Mouse (Mus musculus) stomach, postnatal 0 days (tissue): ENCODE results near the gene Rab15. TPM values are rescaled to one million over a fixed set of nuclear protein-coding genes. Genes with fewer than 3 reads are reported as not detected.
"Not testable (repeated sequence)": the region's sequence is repeated elsewhere in the genome, so short reads cannot be mapped to it uniquely, and the experiment has no call there.

Experiments used
- ATAC-seq: fragments of 200-750 bp; cut with Nextera tagmentation; 2 replicates; pipeline ENCODE4 v1.8.0; 2017; ENCODE audit not compliant: low FRiP score, low TSS enrichment
- DNase-seq: peaks from one replicate; pipeline ENCODE4 v3.0.0-alpha.2; 2016; ENCODE audit warnings: low spot score
- H3K27ac ChIP-seq: fragments of 300-500 bp; sonication (generic); replicated peaks from 2 replicates; pipeline ENCODE4 v1.5.1; 2014; ENCODE audit warnings: mild to moderate bottlenecking, control low read depth
- H3K27me3 ChIP-seq: fragments of 300-500 bp; sonication (generic); 2 replicates; pipeline ENCODE4 v1.6.1; 2014; ENCODE audit warnings: low read length; ENCODE audit not compliant: control insufficient read depth, insufficient read depth
- H3K36me3 ChIP-seq: fragments of 300-500 bp; sonication (generic); 2 replicates; pipeline ENCODE4 v1.6.1; 2014; ENCODE audit warnings: low read length, mixed read lengths; ENCODE audit not compliant: control insufficient read depth, insufficient read depth
- H3K4me1 ChIP-seq: fragments of 300-500 bp; sonication (generic); replicated peaks from 2 replicates; pipeline ENCODE4 v1.6.1; 2014; ENCODE audit warnings: antibody characterized with exemption; ENCODE audit not compliant: control insufficient read depth, insufficient read depth
- H3K4me2 ChIP-seq: fragments of 300-500 bp; sonication (generic); replicated peaks from 2 replicates; pipeline ENCODE4 v1.6.1; 2014; ENCODE audit warnings: low read depth, mild to moderate bottlenecking, control low read depth, moderate library complexity
- H3K4me3 ChIP-seq: fragments of 300-500 bp; sonication (generic); 2 replicates; pipeline ENCODE4 v1.5.1; 2014; ENCODE audit warnings: low read depth, low read length, control low read depth
- H3K9ac ChIP-seq: fragments of 300-500 bp; sonication (generic); 2 replicates; pipeline ENCODE4 v1.6.1; 2014; ENCODE audit warnings: mild to moderate bottlenecking, low read length, control low read depth, mixed read lengths
- H3K9me3 ChIP-seq: fragments of 300-500 bp; sonication (generic); 2 replicates; pipeline ENCODE4 v1.6.1; 2016; ENCODE audit warnings: low read length; ENCODE audit not compliant: control insufficient read depth
- CTCF ChIP-seq: IDR thresholded peaks from 2 replicates; pipeline ENCODE4 v1.5.1; 2016; ENCODE audit warnings: antibody characterized with exemption, low read depth, mild to moderate bottlenecking, moderate library complexity
- EP300 ChIP-seq: optimal IDR thresholded peaks from 2 replicates; pipeline ENCODE3; 2016; ENCODE audit warnings: antibody characterized with exemption
- WGBS: fragments of 180-500 bp; shearing (Covaris S2); extraction: QIAGEN DNeasy Blood & Tissue Kit; methylation state at CpG from one replicate; pipeline ENCODE4 v1.1.7; 2014; 5-methylcytosine and 5-hydroxymethylcytosine counted together
- polyA plus RNA-seq: library from polyadenylated mRNA; unstranded; fragments of >200 nt; fragmentation: Nextera tagmentation; extraction: Ambion mirVana; gene quantifications from 2 replicates; pipeline ENCODE4 v1.2.1, GENCODE M21; 2015

Rab15 gene
- polyA plus RNA-seq, 1 experiment from 2014 or later = 24.0 TPM

DNA sequence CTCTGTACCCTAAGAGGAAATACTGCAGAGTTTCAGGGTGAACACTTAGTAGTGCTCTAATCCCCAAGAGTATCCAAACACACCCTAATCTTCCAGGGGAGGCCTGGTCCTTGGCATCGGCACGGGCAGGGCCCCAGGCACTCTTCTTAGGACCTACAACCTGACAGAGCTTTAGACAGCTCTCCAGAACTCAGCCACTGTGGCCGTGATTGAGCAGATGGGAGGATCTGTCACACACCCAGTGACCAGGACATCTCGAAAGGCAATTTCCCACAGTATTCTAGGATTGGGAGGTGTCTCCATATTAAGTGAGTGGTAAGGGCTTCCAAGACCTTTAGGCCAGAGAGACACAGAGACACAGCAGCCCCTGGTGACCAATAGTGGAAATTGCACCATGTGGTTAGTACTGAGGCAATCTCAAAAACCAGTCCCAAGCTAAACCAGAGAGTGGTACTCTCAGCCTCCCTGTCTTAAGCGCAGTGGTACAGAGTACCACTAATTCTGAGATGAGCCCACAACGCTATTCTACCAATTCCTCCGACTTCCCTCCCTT, 18.9 kb downstream of the Rab15 start:
- no peak overlapping the region for H3K27ac ChIP-seq
- no peaks in the 10 kb centered on the region for H3K27me3 ChIP-seq
- WGBS = 49% methylated on average over 7 of the region's 7 CpGs
- no peaks in the 10 kb centered on the region for H3K4me1 ChIP-seq
- H3K4me2 ChIP-seq = no peak overlapping the region
- DNase-seq = peak; percentile 65
- no peak overlapping the region for H3K4me3 ChIP-seq
- peaks cover 2% of the 10 kb centered on the region; the same call in 1 of the 2 replicates for H3K36me3 ChIP-seq
- TF ChIP-seq CTCF = peak; percentile 90
- no peak for TF ChIP-seq EP300
- ATAC-seq = peak; percentile 59; the same call in 1 of the 2 replicates
- no peak overlapping the region for H3K9ac ChIP-seq
- H3K9me3 ChIP-seq = no peaks in the 10 kb centered on the region

DNA sequence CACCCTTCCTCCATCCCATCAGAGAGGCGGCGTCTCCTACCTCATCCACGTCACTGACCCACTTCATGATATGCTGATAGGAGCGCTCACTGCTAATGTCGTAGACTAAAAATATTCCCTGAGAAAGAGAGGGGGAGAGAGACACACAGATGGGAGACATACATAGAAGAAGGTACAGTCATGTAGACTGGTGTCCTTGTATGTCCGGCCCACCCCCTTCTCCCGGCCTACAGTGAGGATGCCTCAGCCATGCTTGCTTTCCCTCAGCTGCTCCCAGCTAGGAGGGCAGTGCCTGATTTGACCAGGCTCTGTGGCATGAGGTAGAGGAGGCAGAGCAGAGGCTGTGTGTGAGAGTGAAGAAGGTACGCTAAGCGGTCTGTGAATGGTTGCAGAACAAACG, 19.7 kb downstream of the Rab15 start:
- Histone ChIP-seq H3K4me3 (no peak overlapping the region), H3K4me1 (no peaks in the 10 kb centered on the region), H3K27me3 (no peaks in the 10 kb centered on the region), H3K36me3 (peaks cover 2% of the 10 kb centered on the region; the same call in 1 of the 2 replicates), H3K9me3 (no peaks in the 10 kb centered on the region), H3K4me2 (no peak overlapping the region), H3K27ac (no peak overlapping the region), H3K9ac (no peak overlapping the region)
- no peak for ATAC-seq
- 95% methylated on average over 10 of the region's 10 CpGs for WGBS
- TF ChIP-seq CTCF (no peak), EP300 (no peak)
- DNase-seq = no peak

DNA sequence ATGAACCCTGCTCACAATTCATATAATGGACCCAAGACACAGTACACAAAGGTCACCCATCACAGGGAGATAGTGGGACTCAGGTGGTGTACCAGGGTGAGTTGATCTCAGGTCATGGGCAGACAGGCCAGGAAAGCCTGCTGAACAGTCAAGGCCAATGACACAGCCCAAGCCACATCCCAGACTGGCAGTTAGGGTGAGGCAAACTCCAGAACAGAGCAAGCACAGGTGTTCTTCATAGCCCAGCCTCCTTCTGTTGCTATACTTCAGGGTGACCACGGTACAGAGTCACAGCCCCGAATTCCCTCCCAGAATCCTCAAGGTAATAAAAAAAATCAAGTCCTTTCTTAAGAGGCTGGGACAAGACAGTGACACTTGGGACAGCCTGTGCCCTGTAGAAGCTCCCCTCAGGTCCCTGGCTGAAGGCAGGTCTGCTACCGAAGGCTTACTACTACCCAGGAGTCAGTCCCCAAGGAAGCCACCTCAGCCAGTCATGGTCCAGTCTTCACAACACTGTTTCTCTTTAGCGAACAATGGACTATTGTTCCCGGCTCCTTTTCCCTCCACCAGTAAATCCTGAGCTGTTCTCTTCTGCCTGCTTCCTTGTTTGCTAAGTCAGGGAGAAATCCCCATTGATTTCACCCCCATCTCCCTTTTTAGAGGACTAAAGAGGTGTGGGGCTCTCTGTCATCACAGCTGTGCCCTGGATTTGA, 24.5 kb downstream of the Rab15 start:
- DNase-seq = no peak
- TF ChIP-seq CTCF (no peak), EP300 (no peak)
- Histone ChIP-seq H3K4me1 (no peaks in the 10 kb centered on the region), H3K9ac (no peak overlapping the region), H3K27me3 (no peaks in the 10 kb centered on the region), H3K9me3 (no peaks in the 10 kb centered on the region), H3K36me3 (peaks cover 2% of the 10 kb centered on the region; the same call in 1 of the 2 replicates), H3K27ac (0 out of 2 replicates have a peak overlapping the region, but pooled peaks have one; percentile 13), H3K4me3 (no peak overlapping the region), H3K4me2 (no peak overlapping the region)
- 66% methylated on average over 5 of the region's 5 CpGs for WGBS
- peak; percentile 20; the same call in 1 of the 2 replicates for ATAC-seq

DNA sequence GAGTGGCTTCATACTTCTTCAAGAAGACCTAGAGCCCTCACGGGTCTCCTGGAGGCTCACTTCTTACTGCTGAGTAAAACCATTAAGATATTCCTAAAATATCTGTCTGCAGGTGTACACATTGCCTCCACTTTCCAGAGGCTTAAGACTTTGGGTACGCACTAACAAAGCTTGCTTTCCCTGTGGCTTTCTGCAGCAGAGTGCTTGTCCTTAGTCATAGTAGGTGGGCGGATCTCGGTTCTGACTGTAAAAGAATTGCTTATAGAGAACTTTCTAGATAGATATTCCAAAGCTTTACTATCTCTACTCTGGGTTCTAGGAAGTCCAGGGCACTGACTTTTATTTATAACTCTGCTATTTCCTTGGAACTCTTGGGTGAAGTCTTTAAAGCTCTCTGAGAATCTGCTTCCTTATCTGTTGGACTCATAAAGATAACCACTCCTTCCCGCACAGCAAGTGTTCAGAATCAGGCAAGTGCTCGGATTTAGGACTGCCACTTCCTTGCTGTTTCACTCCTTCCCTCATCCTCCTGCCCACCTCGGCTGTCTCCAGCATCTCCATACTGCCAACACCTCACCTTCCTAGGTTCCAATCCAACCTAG, 25.7 kb downstream of the Rab15 start:
- DNase-seq (no peak), ATAC-seq (no peak)
- no peak overlapping the region for H3K4me3 ChIP-seq
- H3K4me1 ChIP-seq = no peaks in the 10 kb centered on the region
- TF ChIP-seq EP300 = no peak
- TF ChIP-seq CTCF = no peak
- 78% methylated on average over 7 of the region's 7 CpGs for WGBS
- peaks cover 2% of the 10 kb centered on the region; the same call in 1 of the 2 replicates for H3K36me3 ChIP-seq
- no peaks in the 10 kb centered on the region for H3K27me3 ChIP-seq
- no peak overlapping the region for H3K4me2 ChIP-seq
- no peaks in the 10 kb centered on the region for H3K9me3 ChIP-seq
- no peak overlapping the region for H3K9ac ChIP-seq
- 0 out of 2 replicates have a peak overlapping the region, but pooled peaks have one; percentile 45 for H3K27ac ChIP-seq

DNA sequence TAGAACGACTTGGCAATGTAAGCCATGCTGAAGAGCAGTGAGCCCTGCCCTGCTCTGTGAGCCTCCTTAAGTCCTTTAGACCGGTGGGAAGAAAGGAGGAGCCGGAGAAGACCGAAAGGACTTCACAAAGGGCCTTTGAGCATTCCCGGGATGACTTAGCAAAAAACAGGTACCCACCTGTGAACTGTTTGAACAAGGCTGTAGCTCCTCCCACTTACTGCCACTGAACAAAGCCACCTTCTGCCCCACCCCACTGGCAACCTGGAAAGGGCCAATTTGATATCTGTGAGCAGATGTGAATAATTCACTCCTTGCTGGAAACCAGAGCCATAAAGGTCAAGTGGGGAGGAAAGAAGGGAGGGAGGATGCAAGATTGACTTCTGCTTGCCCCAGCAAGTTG, 27.4 kb downstream of the Rab15 start, which contains the start of gene Gpx2:
TSS of gene Gpx2 (minus strand) at position 205 of the 400 bp plus-strand sequence.
- peak within 1 kb of the TSS; percentile 43 for H3K4me2 ChIP-seq

DNA sequence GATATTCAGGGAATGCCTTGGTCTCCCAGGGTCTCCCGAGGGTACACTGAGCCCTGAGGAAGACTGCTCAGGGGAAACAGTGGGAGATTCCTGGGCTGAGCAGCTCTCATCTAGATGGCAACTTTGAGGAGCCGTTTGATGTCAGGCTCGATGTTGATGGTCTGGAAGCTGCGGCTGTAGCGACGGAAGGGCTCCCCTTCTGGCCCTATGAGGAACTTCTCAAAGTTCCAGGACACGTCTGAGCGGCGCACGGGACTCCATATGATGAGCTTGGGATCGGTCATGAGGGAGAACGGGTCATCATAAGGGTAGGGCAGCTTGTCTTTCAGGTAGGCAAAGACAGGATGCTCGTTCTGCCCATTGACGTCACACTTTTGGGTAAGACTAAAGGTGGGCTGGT, 30.2 kb downstream of the Rab15 start:
- not testable (repeated sequence) for H3K4me1 ChIP-seq, H3K27me3 ChIP-seq, ATAC-seq, H3K9ac ChIP-seq, H3K36me3 ChIP-seq, H3K9me3 ChIP-seq, DNase-seq, H3K27ac ChIP-seq, H3K4me3 ChIP-seq, H3K4me2 ChIP-seq
- WGBS = 60% methylated on average over 14 of the region's 14 CpGs
- TF ChIP-seq CTCF = peak; percentile 31

More for the DNA sequence above, 27.4 kb downstream of the Rab15 start, which contains the start of gene Gpx2:
- peak within 1 kb of the TSS; percentile 76 for H3K27ac ChIP-seq
- WGBS = 47% methylated on average over 5 of the region's 5 CpGs
- DNase-seq (peak; percentile 78), ATAC-seq (peak; percentile 81)
- peak within 1 kb of the TSS; percentile 41 for H3K9ac ChIP-seq
- peak within 1 kb of the TSS; percentile 32 for H3K4me3 ChIP-seq
- H3K4me1 ChIP-seq = no peaks in the 10 kb centered on the region
- no peaks in the 10 kb centered on the region for H3K9me3 ChIP-seq
- H3K36me3 ChIP-seq = peaks cover 2% of the 10 kb centered on the region; the same call in 1 of the 2 replicates
- no peak for TF ChIP-seq EP300
- TF ChIP-seq CTCF = no peak
- no peaks in the 10 kb centered on the region for H3K27me3 ChIP-seq
